Mouse (Mus musculus) megakaryocyte progenitor cell, adult 5-6 weeks (primary cell): ENCODE measurements around the gene Spdl1. TPM values are rescaled to one million over a fixed set of nuclear protein-coding genes. Genes with fewer than 3 reads are reported as not detected.

Experiments used
- ATAC-seq: replicated peaks from 2 replicates; pipeline ENCODE4 v1.8.0; 2016; ENCODE audit warnings: mild to moderate bottlenecking, moderate TSS enrichment, inconsistent platforms; ENCODE audit not compliant: poor library complexity
- total RNA-seq, 2 experiments: library from RNA; stranded (forward) in 1 of 2; stranded (reverse) in 1 of 2; fragments of 157-497, 149-512 nt in 1 of 2; fragments of 200-1000 nt in 1 of 2; gene quantifications; 2 replicates each; pipeline versions ENCODE4 v1.2.3 to v1.2.4; 2015 to 2017

The Spdl1 gene
- 26.8 and 29.7 TPM in 2 replicates for total RNA-seq (2015)
- total RNA-seq (2017), result 36.6 and 39.5 TPM in 2 replicates

- peak; percentile 92 for ATAC-seq
Measured at GRCm38 (mm10) chr11:34833318-34834086, at the start of gene Spdl1. Spdl1 (minus strand) TSS chr11:34833641.

GRCm38 (mm10) chr11:34881528-34881927, 48.1 kb upstream of the Spdl1 start:
- ATAC-seq, result no peak

- 0 out of 2 replicates have a peak, but pooled peaks have one; percentile 23 for ATAC-seq
Measured at GRCm38 (mm10) chr11:34879678-34880077, 46.2 kb upstream of the Spdl1 start.

DNA sequence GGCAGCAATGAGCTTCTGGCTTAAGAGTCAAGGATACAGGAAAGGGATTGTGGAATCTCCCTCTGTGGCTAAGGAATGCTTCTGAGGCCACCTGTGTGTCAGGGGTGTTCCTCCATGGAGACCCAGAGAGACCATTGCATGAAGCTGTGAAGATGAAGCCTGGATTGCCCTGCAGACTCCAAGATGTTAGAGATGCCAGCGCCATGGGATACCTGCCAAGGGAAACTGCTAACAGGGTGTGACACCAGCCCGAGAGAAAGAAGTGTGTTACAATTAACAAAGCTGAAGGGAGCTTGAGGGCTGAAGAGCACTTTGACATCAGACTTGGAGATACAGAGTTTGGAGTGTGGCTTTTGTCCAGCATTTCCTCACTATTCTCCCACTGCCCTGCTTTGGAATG, 40.4 kb upstream of the Spdl1 start:
- ATAC-seq, result no peak

GRCm38 (mm10) chr11:34872432-34872831, 39.0 kb upstream of the Spdl1 start:
- ATAC-seq, result no peak

- ATAC-seq, result no peak
Measured at GRCm38 (mm10) chr11:34871991-34872390, 38.5 kb upstream of the Spdl1 start.

- no peak for ATAC-seq
Measured at GRCm38 (mm10) chr11:34871456-34871855, 38.0 kb upstream of the Spdl1 start.

GRCm38 (mm10) chr11:34868626-34869025, 35.2 kb upstream of the Spdl1 start:
- no peak for ATAC-seq

DNA sequence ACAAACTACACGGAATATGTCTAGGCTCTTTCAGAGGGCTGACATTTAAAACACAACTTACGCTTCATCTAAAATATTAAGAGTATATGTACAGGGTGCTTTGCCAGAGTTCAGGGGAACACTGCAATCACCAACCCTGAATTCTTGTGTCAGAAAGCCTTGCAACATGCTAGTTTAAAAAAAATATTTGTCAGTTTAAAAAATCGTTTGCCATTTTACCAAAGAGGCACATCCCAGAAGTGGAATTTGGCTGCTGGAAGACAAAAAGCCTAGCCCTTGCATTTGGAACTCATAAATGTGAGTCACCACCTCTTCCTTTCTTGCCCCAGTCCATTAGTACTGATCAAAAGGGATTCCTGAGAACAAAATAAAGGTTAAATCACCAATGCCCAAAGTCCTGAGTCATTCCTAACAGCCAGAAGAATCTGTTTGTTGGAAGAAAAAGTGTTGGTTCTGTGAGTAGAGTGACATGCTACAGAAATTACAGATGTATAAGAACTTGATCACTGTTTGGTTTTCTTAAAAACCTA, 32.4 kb upstream of the Spdl1 start:
- ATAC-seq, result no peak

- ATAC-seq, result no peak
Measured at GRCm38 (mm10) chr11:34865181-34865580, 31.7 kb upstream of the Spdl1 start.

GRCm38 (mm10) chr11:34856652-34857051, 23.2 kb upstream of the Spdl1 start:
- ATAC-seq, result no peak

DNA sequence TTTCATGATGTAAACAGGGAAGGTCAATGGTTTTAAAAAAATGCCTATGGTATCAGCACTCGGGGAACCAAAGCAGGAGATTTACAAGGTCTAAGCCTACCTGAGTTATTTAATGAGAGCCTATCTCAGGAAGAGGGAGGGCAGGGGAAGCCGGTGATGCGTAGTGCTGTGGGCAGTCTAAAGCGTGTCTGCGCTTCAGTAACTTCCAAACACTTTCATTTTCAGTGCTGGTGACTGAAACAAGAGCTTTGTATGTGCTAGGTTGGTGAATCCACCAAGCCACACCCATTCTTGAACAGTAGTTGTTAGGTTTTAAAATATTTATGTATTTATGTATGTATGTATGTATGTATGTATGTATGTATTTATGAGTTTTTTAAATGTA, 12.8 kb upstream of the Spdl1 start:
- ATAC-seq, result no peak

DNA sequence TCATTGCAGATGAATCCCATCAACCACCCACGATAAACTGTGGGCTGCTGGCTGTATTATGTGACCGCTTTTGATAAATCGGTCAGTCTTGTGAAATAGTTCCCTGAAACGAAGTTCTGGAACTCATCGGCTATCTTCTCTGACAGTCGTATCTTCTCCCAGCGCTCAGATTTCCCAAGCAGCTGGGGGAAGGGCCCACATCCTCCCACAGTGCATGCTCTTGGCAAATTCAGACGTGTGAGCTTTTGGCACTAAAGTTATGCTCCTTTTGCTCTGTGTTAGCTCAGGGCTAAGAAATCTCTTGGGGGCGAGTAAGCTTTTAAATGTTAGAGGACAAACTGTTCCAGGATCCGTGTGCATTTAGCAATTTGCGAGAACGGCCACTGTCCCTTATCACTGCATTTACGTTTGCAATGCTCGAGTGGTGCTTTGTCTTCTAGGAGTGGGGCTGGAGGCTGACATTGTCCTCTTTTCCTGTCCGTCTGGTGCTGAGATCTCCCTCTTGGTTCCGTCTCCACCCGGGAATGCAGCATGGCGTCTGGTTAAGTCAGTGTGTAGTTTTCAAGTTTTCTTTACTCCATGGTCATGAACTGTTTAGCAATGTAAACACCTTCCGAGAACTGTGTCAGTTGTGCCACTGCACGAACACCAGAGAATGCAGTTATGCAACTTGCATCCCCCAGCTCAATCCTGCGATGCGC, 12.3 kb upstream of the Spdl1 start:
- ATAC-seq, result no peak

GRCm38 (mm10) chr11:34843517-34843916, 10.1 kb upstream of the Spdl1 start:
- peak; percentile 68 for ATAC-seq

DNA sequence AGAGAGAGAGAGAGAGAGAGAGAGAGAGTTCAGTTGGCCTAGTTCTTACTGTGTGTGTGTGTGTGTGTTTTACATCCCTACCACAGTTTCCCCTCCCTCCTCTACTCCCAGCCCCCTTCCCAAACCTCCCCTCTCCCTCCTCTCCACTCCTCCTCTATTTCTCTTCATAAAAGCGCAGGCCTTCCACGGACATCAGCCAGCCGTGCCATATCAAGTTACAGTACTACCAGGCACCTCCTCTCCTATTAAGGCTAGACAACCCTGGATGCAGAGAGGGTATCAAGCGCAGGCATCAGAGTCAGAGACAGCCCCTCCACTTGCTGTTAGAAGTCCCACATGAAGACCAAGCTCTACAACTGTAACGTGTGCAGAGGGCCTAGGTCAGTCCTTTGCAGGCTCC, 6.8 kb upstream of the Spdl1 start:
- ATAC-seq, result no peak

GRCm38 (mm10) chr11:34839051-34839450, 5.6 kb upstream of the Spdl1 start:
- no peak for ATAC-seq

GRCm38 (mm10) chr11:34836272-34836671, 2.8 kb upstream of the Spdl1 start:
- peak; percentile 38; the same call in 1 of the 2 replicates for ATAC-seq

DNA sequence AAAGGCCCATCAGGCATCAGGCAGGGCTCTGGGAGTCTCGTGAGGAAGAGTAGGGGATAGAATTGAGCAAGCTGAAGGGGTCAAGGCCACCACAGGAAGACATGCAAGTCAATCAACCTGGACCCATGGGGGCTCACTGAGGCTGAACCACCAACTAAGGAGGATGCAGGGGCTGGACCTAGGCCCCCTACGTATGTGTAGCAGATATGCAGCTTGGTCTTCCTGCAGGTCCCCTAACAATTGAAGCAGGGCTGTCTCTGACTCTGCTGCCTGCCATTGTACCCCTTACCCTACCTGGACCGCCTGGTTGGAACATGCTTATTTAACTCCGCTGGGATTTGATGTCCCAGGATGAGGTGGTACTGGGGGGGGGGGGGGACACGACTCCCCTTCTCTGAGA, 763 bp downstream of the Spdl1 start:
- ATAC-seq, result no peak

DNA sequence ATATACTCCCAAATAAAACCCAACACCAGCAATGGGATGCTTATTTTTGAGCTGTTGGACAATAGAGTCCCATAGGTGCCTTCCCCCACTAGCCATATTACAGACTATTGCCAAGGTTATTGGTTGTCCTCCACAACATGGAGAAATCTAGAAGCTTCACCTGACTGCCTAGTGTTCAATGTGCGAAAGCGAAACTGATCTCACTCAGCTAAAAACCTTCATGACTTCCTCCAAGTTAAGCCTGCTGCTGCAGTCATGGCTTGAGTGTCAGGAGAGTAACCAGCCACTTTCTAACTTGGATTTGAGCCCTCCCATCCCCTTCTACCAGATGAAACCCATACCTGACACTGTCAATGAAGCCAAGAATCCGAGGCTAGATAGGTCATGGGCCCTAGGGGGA, 5.6 kb downstream of the Spdl1 start:
- ATAC-seq, result no peak

DNA sequence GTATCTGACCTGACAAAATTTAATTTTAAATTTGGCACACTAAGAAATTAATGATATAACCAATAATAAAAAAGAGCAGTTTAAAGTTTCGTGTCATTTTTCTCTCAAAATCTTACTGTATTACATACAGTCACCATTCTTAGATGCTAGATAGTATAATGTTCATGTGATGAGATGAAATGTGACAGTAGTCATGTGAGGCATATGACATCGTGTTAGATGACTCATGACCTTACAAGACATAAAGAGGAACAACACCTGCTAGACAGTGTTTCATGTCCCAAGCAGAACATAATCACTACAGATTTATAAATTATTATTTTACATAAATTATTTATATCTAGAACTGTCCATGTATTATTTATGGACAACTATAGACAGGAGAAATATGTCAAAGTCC, 6.5 kb downstream of the Spdl1 start:
- ATAC-seq, result 0 out of 2 replicates have a peak, but pooled peaks have one; percentile 23

- no peak for ATAC-seq
Measured at GRCm38 (mm10) chr11:34824791-34825190, 8.7 kb downstream of the Spdl1 start.

DNA sequence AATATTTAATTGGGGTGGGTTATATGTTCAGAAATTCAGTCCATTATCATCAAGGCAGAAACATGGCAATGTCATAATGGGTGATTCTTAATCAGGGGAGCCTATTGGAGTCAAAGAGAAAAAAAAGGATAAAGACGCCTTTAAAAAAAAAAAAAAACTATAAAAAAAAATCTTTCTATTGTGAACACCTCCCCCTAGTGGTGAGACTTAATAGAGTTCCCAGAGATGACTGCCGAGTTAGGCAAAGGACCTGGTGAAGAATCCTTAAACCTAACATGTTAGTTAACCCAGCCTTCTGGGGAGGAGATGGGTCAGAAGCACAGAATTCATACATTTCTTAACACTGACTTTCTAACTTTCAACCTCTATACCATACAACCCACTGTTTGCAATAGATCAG, 18.7 kb downstream of the Spdl1 start:
- peak; percentile 64; the same call in 1 of the 2 replicates for ATAC-seq
